Mouse (Mus musculus): ENCODE results near the gene Bcl6. TPM values are rescaled to one million over a fixed set of nuclear protein-coding genes. Genes with fewer than 3 reads are reported as not detected.

The Bcl6 gene
- total RNA-seq, 2 experiments from 2014 or later, result 22.1 to 31.7 TPM

- no peak for ATAC-seq (ENCODE audit: poor library complexity, severe bottlenecking)
These were observed 3.4 kb upstream of the Bcl6 start for GRCm38 (mm10) chr16:23991846-23992580.

DNA sequence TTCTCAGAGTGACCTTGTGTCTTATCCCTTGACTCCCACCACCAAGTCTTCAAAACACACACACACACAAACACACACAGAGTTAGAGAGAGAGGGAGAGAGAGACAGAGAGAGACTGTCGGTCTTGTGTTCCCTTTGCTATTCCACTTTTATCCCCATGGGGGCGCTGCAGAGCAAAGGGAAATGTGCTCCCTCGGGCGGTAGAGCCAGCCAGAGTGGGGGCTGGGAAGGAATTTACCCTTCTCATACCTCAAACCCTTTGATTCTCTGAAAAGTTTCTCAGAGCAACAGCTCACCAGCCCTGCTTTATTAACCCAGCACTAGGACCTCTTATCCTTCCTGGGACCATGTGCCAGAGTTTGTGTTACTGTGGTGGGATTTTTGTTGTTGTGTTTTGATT, 2.5 kb upstream of the Bcl6 start:
- peak; percentile 36; the same call in 1 of the 2 replicates for ATAC-seq (ENCODE audit: poor library complexity, severe bottlenecking)

- no peak for ATAC-seq (ENCODE audit: poor library complexity, severe bottlenecking)
These were observed 1.7 kb upstream of the Bcl6 start for GRCm38 (mm10) chr16:23990161-23990970.

DNA sequence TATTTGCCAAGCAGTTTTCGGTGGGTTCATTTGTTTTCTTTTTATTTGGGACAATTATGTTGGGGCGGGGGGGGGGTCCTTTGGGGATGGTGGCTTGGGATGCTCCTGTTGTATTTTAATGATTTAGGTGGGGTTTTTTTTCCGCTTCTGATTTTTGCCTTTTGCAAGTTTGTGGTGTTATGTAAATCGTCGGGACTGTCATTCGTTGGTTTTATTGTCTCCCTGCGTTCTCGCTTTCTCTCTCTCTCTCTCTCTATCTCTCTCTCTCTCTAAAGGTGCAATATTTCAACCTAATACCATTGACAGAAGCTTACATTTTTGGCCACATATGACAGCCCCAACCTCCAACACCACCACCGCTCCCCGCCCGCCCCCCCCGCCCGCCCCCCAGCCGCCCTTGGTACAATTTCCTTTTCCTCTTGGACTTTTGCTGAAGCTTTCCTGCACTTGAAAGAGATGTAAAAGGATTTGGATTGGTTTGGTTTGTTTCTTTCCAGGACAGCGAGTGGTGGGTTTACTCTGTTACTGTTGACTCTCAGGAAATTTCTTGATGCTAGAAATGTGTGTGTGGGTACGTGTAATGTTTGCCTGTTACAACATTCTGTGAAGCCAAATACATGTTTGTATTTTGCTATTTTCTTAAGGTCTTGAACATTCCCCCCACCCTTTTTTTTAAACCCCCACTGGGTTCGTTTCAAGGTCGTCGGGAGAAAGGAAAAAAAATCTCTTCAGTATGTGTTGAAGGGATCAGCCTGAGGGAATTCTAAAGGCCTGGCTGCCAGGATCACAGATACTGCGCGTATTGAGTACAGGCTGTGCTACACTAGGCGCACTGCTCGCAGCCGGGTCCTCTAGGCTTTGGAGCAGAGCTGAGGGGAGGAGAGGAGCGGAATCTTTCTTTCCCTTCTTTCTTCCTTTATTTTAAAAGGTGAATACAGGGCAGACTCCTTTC, 833 bp upstream of the Bcl6 start:
- ATAC-seq (ENCODE audit: poor library complexity, severe bottlenecking), result no peak

DNA sequence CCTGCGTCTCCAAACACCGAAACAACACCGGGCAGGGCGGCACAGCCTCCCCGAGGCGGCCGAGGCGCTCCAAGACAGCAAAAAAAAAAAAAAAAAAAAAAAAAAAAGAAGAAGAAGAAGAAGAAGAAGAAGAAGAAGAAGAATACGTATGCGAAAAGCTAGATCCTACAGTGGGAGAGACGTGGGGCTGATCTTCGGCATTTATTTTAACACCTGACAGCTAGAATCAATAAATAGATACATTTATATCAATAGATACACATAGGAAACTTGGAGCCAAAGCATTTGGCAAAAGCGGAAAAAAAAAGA, 541 bp downstream of the Bcl6 start:
- no peak for ATAC-seq (ENCODE audit: poor library complexity, severe bottlenecking)

GRCm38 (mm10) chr16:23987341-23988156, 1.1 kb downstream of the Bcl6 start:
- ATAC-seq (ENCODE audit: poor library complexity, severe bottlenecking), result no peak

GRCm38 (mm10) chr16:23986871-23987270, 1.8 kb downstream of the Bcl6 start:
- no peak for ATAC-seq (ENCODE audit: poor library complexity, severe bottlenecking)

GRCm38 (mm10) chr16:23986176-23986575, 2.5 kb downstream of the Bcl6 start:
- ATAC-seq (ENCODE audit: poor library complexity, severe bottlenecking), result no peak

DNA sequence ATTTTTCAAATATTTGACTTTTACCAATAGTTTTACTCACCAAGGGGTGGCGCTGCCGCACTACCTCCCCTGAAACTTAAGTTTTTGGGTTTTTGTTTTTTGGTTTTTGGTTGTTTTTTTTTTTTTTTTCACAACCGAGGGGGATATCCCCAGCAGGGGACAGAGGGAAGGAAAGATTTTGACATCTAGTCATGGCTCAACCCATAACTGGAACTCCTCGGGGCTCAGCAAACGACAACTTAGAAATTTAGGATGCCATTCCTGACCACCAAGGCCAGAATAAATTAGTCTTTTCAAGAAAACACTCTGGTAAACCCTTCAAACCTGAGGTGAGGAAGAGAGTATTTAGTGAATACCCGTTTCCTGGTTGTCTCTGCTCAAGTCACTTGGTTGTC, 3.2 kb downstream of the Bcl6 start:
- ATAC-seq (ENCODE audit: poor library complexity, severe bottlenecking), result peak; percentile 0; the same call in 1 of the 2 replicates

GRCm38 (mm10) chr16:23984760-23985466, 3.7 kb downstream of the Bcl6 start:
- peak; percentile 13 for ATAC-seq (ENCODE audit: poor library complexity, severe bottlenecking)

DNA sequence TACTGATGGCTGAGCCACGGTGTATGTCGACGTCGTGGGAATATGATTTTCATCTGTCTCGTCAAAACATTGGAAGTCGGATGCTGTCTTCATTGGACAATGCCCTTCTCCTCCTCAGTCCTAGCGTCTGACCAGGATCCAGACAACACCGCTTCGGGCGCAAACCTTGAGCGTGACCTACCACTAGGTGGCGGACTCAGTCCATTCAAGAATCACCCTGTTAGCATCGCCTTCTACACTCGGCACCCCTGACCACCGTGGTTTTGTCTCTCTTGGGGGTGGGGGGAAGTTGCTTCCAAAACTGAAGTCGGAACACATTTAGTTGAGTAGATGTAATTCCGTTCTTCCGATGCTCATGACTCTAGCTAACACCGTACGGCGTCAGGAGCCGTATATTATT, 4.5 kb downstream of the Bcl6 start:
- peak; percentile 36 for ATAC-seq (ENCODE audit: poor library complexity, severe bottlenecking)

DNA sequence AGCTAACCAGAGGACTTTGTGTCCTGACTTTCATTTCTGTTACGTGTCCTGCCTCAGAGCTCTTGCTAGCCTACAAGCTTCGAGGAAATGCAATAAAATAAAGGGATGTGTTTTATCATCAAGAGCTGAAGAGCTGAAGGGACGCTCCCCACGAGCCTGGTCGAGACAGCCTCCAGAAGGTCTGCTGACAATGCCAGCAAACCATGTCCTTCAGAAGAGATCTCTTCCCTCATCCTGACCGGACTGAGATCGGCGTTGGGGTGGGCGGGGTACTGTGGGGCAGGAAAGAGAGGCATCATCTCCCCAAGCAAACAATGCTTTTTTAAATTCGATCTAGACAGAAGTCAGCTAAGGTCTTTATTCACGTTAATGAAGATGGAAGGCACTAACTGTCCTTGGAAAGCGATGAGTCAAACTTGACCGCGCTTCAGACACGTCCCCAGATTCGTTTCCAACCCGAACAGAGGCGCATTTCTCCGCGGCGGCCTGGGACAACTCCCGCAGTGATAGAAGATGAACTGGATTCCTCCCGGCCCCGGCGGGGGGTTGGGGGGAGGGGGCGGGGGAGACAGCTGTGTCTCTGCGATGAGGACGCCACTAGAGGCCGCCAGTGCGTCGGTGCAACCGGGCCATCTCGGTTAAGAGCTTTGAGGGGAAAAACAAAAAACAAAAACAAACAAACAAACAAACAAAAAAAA, 5.6 kb downstream of the Bcl6 start:
- no peak for ATAC-seq (ENCODE audit: poor library complexity, severe bottlenecking)

DNA sequence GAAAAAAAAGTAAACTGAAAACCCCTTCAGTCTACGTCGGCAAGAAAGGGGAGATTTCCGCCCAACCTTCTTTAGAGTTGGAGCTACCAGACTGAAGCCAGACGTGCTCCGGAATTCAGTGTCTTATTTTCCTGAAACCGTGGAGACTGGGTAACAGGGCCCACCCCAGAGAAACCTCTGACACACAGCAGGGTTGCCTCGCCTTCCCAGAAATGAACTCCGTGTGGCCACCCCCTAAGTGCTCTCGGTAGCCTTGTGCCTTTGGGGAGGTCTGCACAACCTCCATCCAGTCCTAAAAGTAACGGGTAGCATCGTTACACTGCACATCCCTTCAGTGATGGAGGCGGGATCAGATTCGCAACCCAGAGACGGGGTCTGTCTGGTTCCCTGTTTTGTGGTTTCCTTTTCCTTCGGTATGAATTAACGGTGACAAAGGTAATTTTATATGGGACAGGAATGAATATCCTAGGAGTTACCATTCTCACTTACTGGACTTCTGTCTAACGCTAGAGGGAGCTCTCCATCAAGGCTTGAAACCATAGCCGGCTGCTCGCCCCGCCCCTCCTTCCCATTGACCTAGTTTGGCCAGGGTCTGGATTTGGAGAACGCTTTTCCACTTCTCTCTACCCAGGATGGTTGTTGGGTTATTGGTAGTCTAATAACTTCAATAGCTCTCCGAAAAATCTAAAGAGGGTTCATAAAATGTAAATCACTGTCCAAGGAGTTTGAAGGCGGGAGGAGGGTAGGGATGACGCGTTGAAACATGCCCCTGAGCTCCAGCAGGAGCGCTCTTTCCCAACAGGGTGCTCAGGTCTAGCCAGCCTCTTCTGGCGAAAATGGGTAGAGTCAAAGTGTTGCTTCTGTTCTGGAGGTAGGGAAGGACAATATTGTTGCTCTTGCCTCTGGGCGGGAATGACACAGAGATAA, 6.5 kb downstream of the Bcl6 start:
- peak; percentile 39 for ATAC-seq (ENCODE audit: poor library complexity, severe bottlenecking)

DNA sequence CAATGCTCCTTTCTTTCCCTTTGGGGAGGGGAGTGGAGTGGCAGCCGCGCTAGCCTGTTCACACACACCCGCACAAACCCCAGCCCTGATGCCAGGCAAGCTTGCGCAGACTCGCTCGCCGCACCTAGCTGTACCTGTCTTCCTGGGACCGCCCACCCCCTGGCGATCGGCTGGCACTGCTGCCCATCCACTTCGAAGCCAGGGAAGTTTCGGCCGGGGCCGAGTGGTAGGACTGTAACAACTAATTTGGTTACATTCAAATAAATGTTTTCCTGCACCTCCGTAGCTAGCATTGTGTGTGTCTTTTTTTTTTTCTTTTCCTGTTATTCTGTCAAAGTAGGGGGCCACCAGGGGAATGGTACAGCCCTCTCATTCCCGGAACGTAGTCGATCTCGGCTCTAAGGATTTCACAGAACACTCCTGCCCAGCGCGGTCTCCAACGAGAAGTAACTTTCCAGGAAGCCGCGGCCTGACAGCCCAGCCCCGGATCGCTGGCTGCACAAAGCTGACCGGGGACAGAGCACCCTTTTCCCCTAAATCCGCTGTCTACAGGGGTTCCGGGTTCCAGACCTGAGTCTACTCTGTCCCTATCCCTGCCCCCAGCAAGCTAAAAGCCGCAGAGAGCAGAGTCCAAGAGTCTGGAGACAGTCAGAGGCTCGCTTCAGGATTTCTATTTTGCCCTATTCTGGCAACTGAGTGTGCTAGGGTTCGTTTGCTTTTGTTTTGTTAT, 7.5 kb downstream of the Bcl6 start:
- ATAC-seq (ENCODE audit: poor library complexity, severe bottlenecking), result no peak

- ATAC-seq (ENCODE audit: poor library complexity, severe bottlenecking), result no peak
These were observed 8.3 kb downstream of the Bcl6 start for GRCm38 (mm10) chr16:23980201-23980870.

- ATAC-seq (ENCODE audit: poor library complexity, severe bottlenecking), result no peak
These were observed 9.2 kb downstream of the Bcl6 start for GRCm38 (mm10) chr16:23979446-23979845.

GRCm38 (mm10) chr16:23978495-23978894, 10.2 kb downstream of the Bcl6 start:
- no peak for ATAC-seq (ENCODE audit: poor library complexity, severe bottlenecking)
